Comparison of ENCODE assay signal across 13 mouse cellular contexts in genomic region chr10:79697916-79698315, GRCm38 (mm10). TPM values are rescaled to one million over a fixed set of nuclear protein-coding genes. Genes with fewer than 3 reads are reported as not detected.
A peak's percentile ranks its signal among the peaks of the same experiment; 100 is the strongest.
DNase-seq lines count a peak whose midpoint lies in the region; ATAC-seq and TF ChIP-seq lines count a peak whose summit lies in the region.
"Had no signal": no experiment of that assay in that cellular context is flagged by ENCODE, and none has a peak within 500 bp of the region (broad histone marks: within the 10 kb centered on the region; RNA-seq: fewer than 3 reads in every experiment).

No protein-coding gene starts in this region.

- peaks cover 20% of the 10 kb centered on the region for H3K4me1 ChIP-seq in lung, adult 2 months (ENCODE audit: control insufficient read depth, insufficient read depth, low read length)
- H3K4me1 ChIP-seq in lung, embryonic 15.5 days, result peaks cover 50% of the 10 kb centered on the region
- peaks cover 24% of the 10 kb centered on the region for H3K4me1 ChIP-seq in stomach, embryonic 16.5 days (ENCODE audit: control insufficient read depth, insufficient read depth, low read length)

- WGBS in lung, adult 2 months, result 42% methylated on average over 6 of the region's 6 CpGs
- 30% methylated on average over 6 of the region's 6 CpGs for WGBS in lung, embryonic 15.5 days
- WGBS in stomach, embryonic 16.5 days, result 55% methylated on average over 6 of the region's 6 CpGs

- peak; percentile 15 for DNase-seq in lung, adult 2 months
- DNase-seq in lung, postnatal 25 days (ENCODE audit: low spot score), result no peak
- peak; percentile 91 to 94 for DNase-seq in cerebellum, postnatal 10 days
- no peak for DNase-seq in thymus, postnatal 0 days (ENCODE audit: low spot score)
- DNase-seq in adrenal gland, postnatal 36 days, result no peak
- DNase-seq: kidney, adult 18-20 months; liver, postnatal 0 days; right cerebral cortex, adult 18-20 months had no signal

- no peak for TF ChIP-seq POLR2A in lung, adult 2 months (IDR thresholded peaks at IDR 0.05; ENCODE audit: borderline replicate concordance, extremely low read depth, low read depth, low read length)

- no peaks in the 10 kb centered on the region for H3K36me3 ChIP-seq in lung, embryonic 15.5 days
- no peaks in the 10 kb centered on the region for H3K36me3 ChIP-seq in stomach, embryonic 16.5 days (ENCODE audit: control insufficient read depth, insufficient read depth, low read length)
- H3K36me3 ChIP-seq: hindbrain, embryonic 10.5 days; limb, embryonic 12.5 days had no signal

- no peak overlapping the region for H3K9ac ChIP-seq in lung, embryonic 15.5 days
- peak overlapping the region; percentile 8; the same call in 1 of the 2 replicates for H3K9ac ChIP-seq in stomach, embryonic 16.5 days (ENCODE audit: low read length)
- H3K9ac ChIP-seq: limb, embryonic 12.5 days; liver, postnatal 0 days had no signal

- H3K4me2 ChIP-seq in lung, embryonic 15.5 days, result no peak overlapping the region
- no peak overlapping the region for H3K4me2 ChIP-seq in stomach, embryonic 16.5 days (ENCODE audit: low read depth, low read length)
- H3K4me2 ChIP-seq: limb, embryonic 12.5 days had no signal

- no peaks in the 10 kb centered on the region for H3K27me3 ChIP-seq in lung, embryonic 15.5 days
- no peaks in the 10 kb centered on the region for H3K27me3 ChIP-seq in stomach, embryonic 16.5 days (ENCODE audit: control insufficient read depth, insufficient read depth, low read length)
- H3K27me3 ChIP-seq: limb, embryonic 12.5 days had no signal

- no peak for TF ChIP-seq CTCF in lung, adult 2 months (IDR thresholded peaks at IDR 0.05; ENCODE audit: insufficient read depth, low read length)

- peak overlapping the region; percentile 93 for H3K27ac ChIP-seq in lung, embryonic 15.5 days
- H3K27ac ChIP-seq in stomach, embryonic 16.5 days (ENCODE audit: low read length), result no peak overlapping the region
- H3K27ac ChIP-seq: hindbrain, embryonic 10.5 days had no signal

- no peaks in the 10 kb centered on the region for H3K9me3 ChIP-seq in lung, embryonic 15.5 days
- no peaks in the 10 kb centered on the region for H3K9me3 ChIP-seq in stomach, embryonic 16.5 days (replicated peaks; ENCODE audit: control insufficient read depth, low read length)
- H3K9me3 ChIP-seq: hindbrain, embryonic 10.5 days; limb, embryonic 12.5 days had no signal

- ATAC-seq in lung, embryonic 15.5 days (ENCODE audit: borderline replicate concordance, extremely low read depth, low FRiP score, low TSS enrichment), result peak; percentile 30; the same call in 1 of the 2 replicates
- ATAC-seq in stomach, embryonic 16.5 days (ENCODE audit: insufficient read depth, low FRiP score), result no peak
- ATAC-seq: liver, postnatal 0 days; midbrain, embryonic 16.5 days had no signal

- no peak overlapping the region for H3K4me3 ChIP-seq in lung, adult 2 months (replicated peaks; ENCODE audit: extremely low read depth, low read depth, low read length)
- H3K4me3 ChIP-seq in lung, embryonic 15.5 days, result no peak overlapping the region
- H3K4me3 ChIP-seq in stomach, embryonic 16.5 days (replicated peaks; ENCODE audit: low read length), result no peak overlapping the region
- H3K4me3 ChIP-seq: hindbrain, embryonic 10.5 days; limb, embryonic 12.5 days had no signal

RNA-seq across cellular contexts. Expression of gene Bsg, which starts 6.4 kb away (rescaled TPM):
- polyA plus RNA-seq in lung, adult 2 months (2012; rRNA removed), result 684 and 692 TPM in 2 replicates
- 1,102 and 1,152 TPM in 2 replicates for polyA plus RNA-seq in lung, embryonic 15.5 days (2015; fragmentation: Nextera tagmentation; extraction: Ambion mirVana)
- 983 and 1,041 TPM in 2 replicates for polyA plus RNA-seq in stomach, embryonic 16.5 days (2015; fragmentation: Nextera tagmentation; extraction: Ambion mirVana)
- polyA plus RNA-seq in thymus, postnatal 0 days (2015; fragmentation: Nextera tagmentation; extraction: Ambion mirVana), result 376 and 398 TPM in 2 replicates
- total RNA-seq in adrenal gland, postnatal 36 days (2021), result 100 to 1,000 TPM; 558 to 568 TPM

RNA-seq across cellular contexts. Expression of gene Gzmm, which starts 9.1 kb away (rescaled TPM):
- polyA plus RNA-seq in lung, adult 2 months (2012; rRNA removed), result 1.5 and 1.6 TPM in 2 replicates
- polyA plus RNA-seq in lung, embryonic 15.5 days (2015; fragmentation: Nextera tagmentation; extraction: Ambion mirVana), result 0.86 and 0.89 TPM in 2 replicates
- 0.31 and 0.44 TPM in 2 replicates for polyA plus RNA-seq in stomach, embryonic 16.5 days (2015; fragmentation: Nextera tagmentation; extraction: Ambion mirVana)
- polyA plus RNA-seq in thymus, postnatal 0 days (2015; fragmentation: Nextera tagmentation; extraction: Ambion mirVana), result 0.35 and 0.48 TPM in 2 replicates
- total RNA-seq in adrenal gland, postnatal 36 days (2021), result 1 to 10 TPM in 1 of 2 experiments, under 1 TPM in 1; 0.86 to 1.0 TPM

RNA-seq across cellular contexts. Expression of gene Cdc34, which starts 15.9 kb away (rescaled TPM):
- 112 and 121 TPM in 2 replicates for polyA plus RNA-seq in lung, adult 2 months (2012; rRNA removed)
- polyA plus RNA-seq in lung, embryonic 15.5 days (2015; fragmentation: Nextera tagmentation; extraction: Ambion mirVana), result 79.5 and 82.0 TPM in 2 replicates
- polyA plus RNA-seq in stomach, embryonic 16.5 days (2015; fragmentation: Nextera tagmentation; extraction: Ambion mirVana), result 84.6 and 86.3 TPM in 2 replicates
- 138 and 141 TPM in 2 replicates for polyA plus RNA-seq in thymus, postnatal 0 days (2015; fragmentation: Nextera tagmentation; extraction: Ambion mirVana)
- 10 to 100 TPM; 75.0 to 79.9 TPM for total RNA-seq in adrenal gland, postnatal 36 days (2021)

RNA-seq across cellular contexts. Expression of gene Hcn2, which starts 18.5 kb away (rescaled TPM):
- polyA plus RNA-seq in lung, adult 2 months (2012; rRNA removed), result 3.0 and 3.9 TPM in 2 replicates
- 0.05 and 0.10 TPM in 2 replicates for polyA plus RNA-seq in lung, embryonic 15.5 days (2015; fragmentation: Nextera tagmentation; extraction: Ambion mirVana)
- not detected in 2 replicates for polyA plus RNA-seq in stomach, embryonic 16.5 days (2015; fragmentation: Nextera tagmentation; extraction: Ambion mirVana)
- 0.05 TPM in 1 of 2 replicates, not detected in the other for polyA plus RNA-seq in thymus, postnatal 0 days (2015; fragmentation: Nextera tagmentation; extraction: Ambion mirVana)
- total RNA-seq in adrenal gland, postnatal 36 days (2021), result 1 to 10 TPM; 4.3 to 6.0 TPM

RNA-seq across cellular contexts. Expression of gene Tpgs1, which starts 28.7 kb away (rescaled TPM):
- polyA plus RNA-seq in lung, adult 2 months (2012; rRNA removed), result 70.4 and 84.7 TPM in 2 replicates
- polyA plus RNA-seq in lung, embryonic 15.5 days (2015; fragmentation: Nextera tagmentation; extraction: Ambion mirVana), result 61.7 and 65.9 TPM in 2 replicates
- 47.4 and 53.2 TPM in 2 replicates for polyA plus RNA-seq in stomach, embryonic 16.5 days (2015; fragmentation: Nextera tagmentation; extraction: Ambion mirVana)
- 56.0 and 58.2 TPM in 2 replicates for polyA plus RNA-seq in thymus, postnatal 0 days (2015; fragmentation: Nextera tagmentation; extraction: Ambion mirVana)
- 10 to 100 TPM; 31.6 to 39.0 TPM for total RNA-seq in adrenal gland, postnatal 36 days (2021)

Comparison
In these comparisons a context has a peak if more than half of its experiments do, and no peak if none do; other contexts are left out.
1. DNase-seq: peak in lung, adult 2 months (single experiment) and cerebellum, postnatal 10 days (2 of 2); none in lung, postnatal 25 days (single experiment), thymus, postnatal 0 days (single experiment) and adrenal gland, postnatal 36 days (0 of 2).